8 mouse cellular contexts compared by ENCODE assay signal in genomic region chr7:126976878-126977459, GRCm38 (mm10). TPM values are rescaled to one million over a fixed set of nuclear protein-coding genes. Genes with fewer than 3 reads are reported as not detected.
DNase-seq lines count a peak whose midpoint lies in the region; ATAC-seq and TF ChIP-seq lines count a peak whose summit lies in the region.

No protein-coding gene starts in this region.

- peaks cover 41% of the 10 kb centered on the region for H3K36me3 ChIP-seq in megakaryocyte, embryonic 14.5 days (replicated peaks; ENCODE audit: low read length)
- H3K36me3 ChIP-seq in embryonic facial prominence, embryonic 10.5 days (replicated peaks) = peaks cover 37% of the 10 kb centered on the region
- peaks cover 23% of the 10 kb centered on the region for H3K36me3 ChIP-seq in intestine, postnatal 0 days (ENCODE audit: control insufficient read depth, insufficient read depth)
- peaks cover 39% of the 10 kb centered on the region for H3K36me3 ChIP-seq in midbrain, embryonic 13.5 days

- H3K4me3 ChIP-seq in megakaryocyte, embryonic 14.5 days (replicated peaks) = peak overlapping the region; percentile 95
- peak overlapping the region; percentile 94 for H3K4me3 ChIP-seq in embryonic facial prominence, embryonic 10.5 days
- peak overlapping the region; percentile 94 for H3K4me3 ChIP-seq in intestine, postnatal 0 days (ENCODE audit: low read depth, low read length)
- peak overlapping the region; percentile 100 for H3K4me3 ChIP-seq in midbrain, embryonic 13.5 days (replicated peaks)

- no peak for TF ChIP-seq CTCF in intestine, postnatal 0 days (IDR thresholded peaks at IDR 0.05; ENCODE audit: low read depth)

- peaks cover 1% of the 10 kb centered on the region for H3K27me3 ChIP-seq in megakaryocyte, embryonic 14.5 days (replicated peaks)
- no peaks in the 10 kb centered on the region for H3K27me3 ChIP-seq in embryonic facial prominence, embryonic 10.5 days (replicated peaks; ENCODE audit: low read depth, poor library complexity, severe bottlenecking)
- no peaks in the 10 kb centered on the region for H3K27me3 ChIP-seq in intestine, postnatal 0 days (replicated peaks; ENCODE audit: control insufficient read depth, insufficient read depth, low read length)
- no peaks in the 10 kb centered on the region; the same call in 1 of the 2 replicates for H3K27me3 ChIP-seq in midbrain, embryonic 13.5 days

- ATAC-seq in megakaryocyte, adult 5-6 weeks (ENCODE audit: poor library complexity, severe bottlenecking) = no peak
- peak; percentile 15 for ATAC-seq in intestine, postnatal 0 days
- no peak; the same call in 1 of the 2 replicates for ATAC-seq in midbrain, embryonic 13.5 days
- no peak for ATAC-seq in frontal cortex, adult (ENCODE audit: low TSS enrichment)

- peak overlapping the region; percentile 90 for H3K9ac ChIP-seq in intestine, postnatal 0 days (ENCODE audit: low read depth, low read length)
- H3K9ac ChIP-seq in midbrain, embryonic 13.5 days (replicated peaks) = peak overlapping the region; percentile 99

- peaks cover 63% of the 10 kb centered on the region for H3K4me1 ChIP-seq in megakaryocyte, embryonic 14.5 days
- H3K4me1 ChIP-seq in embryonic facial prominence, embryonic 10.5 days = peaks cover 17% of the 10 kb centered on the region
- 0 out of 2 replicates have a peak, but pooled peaks cover 7% of the 10 kb centered on the region for H3K4me1 ChIP-seq in intestine, postnatal 0 days (replicated peaks; ENCODE audit: control insufficient read depth, insufficient read depth, low read length)
- H3K4me1 ChIP-seq in midbrain, embryonic 13.5 days (replicated peaks) = peaks cover 17% of the 10 kb centered on the region

- peak overlapping the region; percentile 76 for H3K4me2 ChIP-seq in intestine, postnatal 0 days (replicated peaks; ENCODE audit: low read depth)
- peak overlapping the region; percentile 93 for H3K4me2 ChIP-seq in midbrain, embryonic 13.5 days (replicated peaks)

- peak overlapping the region; percentile 98 for H3K27ac ChIP-seq in embryonic facial prominence, embryonic 10.5 days (replicated peaks)
- H3K27ac ChIP-seq in intestine, postnatal 0 days (ENCODE audit: low read depth, low read length) = peak overlapping the region; percentile 98
- H3K27ac ChIP-seq in midbrain, embryonic 13.5 days = peak overlapping the region; percentile 96

- no peaks in the 10 kb centered on the region for H3K9me3 ChIP-seq in megakaryocyte, embryonic 14.5 days
- H3K9me3 ChIP-seq in embryonic facial prominence, embryonic 10.5 days = no peaks in the 10 kb centered on the region
- no peaks in the 10 kb centered on the region for H3K9me3 ChIP-seq in intestine, postnatal 0 days (ENCODE audit: control insufficient read depth)
- H3K9me3 ChIP-seq in midbrain, embryonic 13.5 days = no peaks in the 10 kb centered on the region

- WGBS in embryonic facial prominence, embryonic 10.5 days = 29% methylated on average over 14 of the region's 14 CpGs
- 12% methylated on average over 14 of the region's 14 CpGs for WGBS in intestine, postnatal 0 days
- WGBS in midbrain, embryonic 13.5 days = 31% methylated on average over 14 of the region's 14 CpGs

- DNase-seq in embryonic facial prominence, embryonic 10.5 days (ENCODE audit: low spot score) = no peak
- DNase-seq in layer of hippocampus, adult 11-12 months (ENCODE audit: low spot score) = no peak
- no peak for DNase-seq in layer of hippocampus, adult 9-11 months

RNA-seq across cellular contexts. Expression of gene Cdiptos, which starts 1.1 kb away (rescaled TPM):
- polyA plus RNA-seq in megakaryocyte, embryonic 14.5 days (2012; ENCODE audit: insufficient read depth, low replicate concordance) = 1.8 TPM in 1 of 2 replicates, not detected in the other
- 4.9 and 6.6 TPM in 2 replicates for total RNA-seq in megakaryocyte, adult 5-6 weeks (2015)
- total RNA-seq in megakaryocyte, adult 5-6 weeks (2017) = 0.73 and 3.3 TPM in 2 replicates
- 0.50 and 0.77 TPM in 2 replicates for polyA plus RNA-seq in embryonic facial prominence, embryonic 10.5 days (2016; fragmentation: Nextera tagmentation; extraction: Ambion mirVana)
- polyA plus RNA-seq in intestine, postnatal 0 days (2015; fragmentation: Nextera tagmentation; extraction: Ambion mirVana) = 3.2 TPM in 2 replicates
- polyA plus RNA-seq in midbrain, embryonic 13.5 days (2015; fragmentation: Nextera tagmentation; extraction: Ambion mirVana) = 0.72 and 0.85 TPM in 2 replicates

RNA-seq across cellular contexts. Expression of gene Cdipt, which starts 1.3 kb away (rescaled TPM):
- polyA plus RNA-seq in megakaryocyte, embryonic 14.5 days (2012; ENCODE audit: insufficient read depth, low replicate concordance) = 105 and 211 TPM in 2 replicates
- total RNA-seq in megakaryocyte, adult 5-6 weeks (2015) = 46.1 and 48.5 TPM in 2 replicates
- total RNA-seq in megakaryocyte, adult 5-6 weeks (2017) = 49.4 and 56.7 TPM in 2 replicates
- 79.9 and 85.2 TPM in 2 replicates for polyA plus RNA-seq in embryonic facial prominence, embryonic 10.5 days (2016; fragmentation: Nextera tagmentation; extraction: Ambion mirVana)
- 159 and 169 TPM in 2 replicates for polyA plus RNA-seq in intestine, postnatal 0 days (2015; fragmentation: Nextera tagmentation; extraction: Ambion mirVana)
- 101 and 108 TPM in 2 replicates for polyA plus RNA-seq in midbrain, embryonic 13.5 days (2015; fragmentation: Nextera tagmentation; extraction: Ambion mirVana)

RNA-seq across cellular contexts. Expression of gene Sez6l2, which starts 26.6 kb away (rescaled TPM):
- polyA plus RNA-seq in megakaryocyte, embryonic 14.5 days (2012; ENCODE audit: insufficient read depth, low replicate concordance) = 1.7 and 2.0 TPM in 2 replicates
- 2.9 TPM in 1 of 2 replicates, not detected in the other for total RNA-seq in megakaryocyte, adult 5-6 weeks (2015)
- total RNA-seq in megakaryocyte, adult 5-6 weeks (2017) = 0.16 and 0.33 TPM in 2 replicates
- 0.77 and 1.2 TPM in 2 replicates for polyA plus RNA-seq in embryonic facial prominence, embryonic 10.5 days (2016; fragmentation: Nextera tagmentation; extraction: Ambion mirVana)
- 1.3 and 1.9 TPM in 2 replicates for polyA plus RNA-seq in intestine, postnatal 0 days (2015; fragmentation: Nextera tagmentation; extraction: Ambion mirVana)
- 34.9 and 35.3 TPM in 2 replicates for polyA plus RNA-seq in midbrain, embryonic 13.5 days (2015; fragmentation: Nextera tagmentation; extraction: Ambion mirVana)

RNA-seq across cellular contexts. Expression of gene Asphd1, which starts 27.6 kb away (rescaled TPM):
- not detected in 2 replicates for polyA plus RNA-seq in megakaryocyte, embryonic 14.5 days (2012; ENCODE audit: insufficient read depth, low replicate concordance)
- not detected in 2 replicates for total RNA-seq in megakaryocyte, adult 5-6 weeks (2015)
- not detected in 2 replicates for total RNA-seq in megakaryocyte, adult 5-6 weeks (2017)
- 0.14 and 0.15 TPM in 2 replicates for polyA plus RNA-seq in embryonic facial prominence, embryonic 10.5 days (2016; fragmentation: Nextera tagmentation; extraction: Ambion mirVana)
- 0.16 and 0.21 TPM in 2 replicates for polyA plus RNA-seq in intestine, postnatal 0 days (2015; fragmentation: Nextera tagmentation; extraction: Ambion mirVana)
- 5.5 and 5.8 TPM in 2 replicates for polyA plus RNA-seq in midbrain, embryonic 13.5 days (2015; fragmentation: Nextera tagmentation; extraction: Ambion mirVana)

RNA-seq across cellular contexts. Expression of gene Mvp, which starts 37.5 kb away (rescaled TPM):
- polyA plus RNA-seq in megakaryocyte, embryonic 14.5 days (2012; ENCODE audit: insufficient read depth, low replicate concordance) = 39.1 and 72.4 TPM in 2 replicates
- total RNA-seq in megakaryocyte, adult 5-6 weeks (2015) = 5.6 and 6.0 TPM in 2 replicates
- 48.1 and 50.6 TPM in 2 replicates for total RNA-seq in megakaryocyte, adult 5-6 weeks (2017)
- polyA plus RNA-seq in embryonic facial prominence, embryonic 10.5 days (2016; fragmentation: Nextera tagmentation; extraction: Ambion mirVana) = 4.1 TPM in 2 replicates
- 79.8 and 81.0 TPM in 2 replicates for polyA plus RNA-seq in intestine, postnatal 0 days (2015; fragmentation: Nextera tagmentation; extraction: Ambion mirVana)
- 3.0 and 3.7 TPM in 2 replicates for polyA plus RNA-seq in midbrain, embryonic 13.5 days (2015; fragmentation: Nextera tagmentation; extraction: Ambion mirVana)

Comparison
In these comparisons a context has a peak if more than half of its experiments do, and no peak if none do; other contexts are left out.
1. RNA of gene Sez6l2, which starts 26.6 kb away (polyA plus RNA-seq): 34.9 to 35.3 TPM in midbrain, embryonic 13.5 days; 1.7 to 2.0 TPM in megakaryocyte, embryonic 14.5 days, 1.3 to 1.9 TPM in intestine, postnatal 0 days and 0.77 to 1.2 TPM in embryonic facial prominence, embryonic 10.5 days; every median in the first group is over 10 times any median in the second.
2. Peak in every context shown above with its lines, with median percentiles within 50 percentile points of each other: H3K4me3 ChIP-seq and H3K27ac ChIP-seq.